Mouse (Mus musculus): ENCODE data around the gene Smyd4. TPM values are rescaled to one million over a fixed set of nuclear protein-coding genes. Genes with fewer than 3 reads are reported as not detected.

The Smyd4 gene
- polyA plus RNA-seq, 1 experiment = 7.3 TPM

DNA sequence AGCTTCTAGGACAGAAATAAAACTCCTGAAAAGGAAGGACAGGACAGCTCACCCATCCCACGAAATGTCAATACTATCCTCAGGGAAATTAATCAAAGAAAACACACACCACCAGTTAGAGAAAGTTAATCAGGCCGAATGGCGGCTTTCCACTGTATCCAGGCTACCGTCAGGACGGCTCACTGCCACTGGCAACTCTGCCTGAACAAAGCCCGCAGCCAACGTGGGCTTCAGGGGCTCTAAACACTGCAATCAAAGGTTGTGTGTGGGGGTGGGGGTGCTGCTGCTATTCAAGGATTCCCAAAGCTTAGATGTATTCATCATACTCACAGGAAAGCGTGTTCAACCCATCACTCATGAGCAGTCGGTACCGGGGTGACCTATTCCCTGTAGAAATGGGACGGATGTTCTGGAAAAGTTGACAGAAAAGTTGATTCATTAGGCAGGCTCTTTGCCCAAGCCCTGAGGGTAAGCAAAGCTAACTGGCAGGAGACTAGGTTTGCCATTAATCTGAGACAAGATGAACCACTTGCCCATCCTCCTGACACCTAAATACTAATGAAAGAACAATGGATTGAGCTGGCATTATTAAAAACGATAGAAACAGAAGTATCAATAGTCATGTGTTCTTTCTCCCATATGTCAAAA is 7.4 kb upstream of the Smyd4 start:
- Histone ChIP-seq H3K4me3 (ENCODE audit: insufficient read depth, low read length) (no peak overlapping the region), H3K4me1 (ENCODE audit: control insufficient read depth, insufficient read depth, low read length) (no peaks in the 10 kb centered on the region), H3K27ac (ENCODE audit: insufficient read depth, low read length) (no peak overlapping the region)
- TF ChIP-seq POLR2A (IDR thresholded peaks at IDR 0.05; ENCODE audit: low read depth, low read length) (no peak), CTCF (IDR thresholded peaks at IDR 0.05; ENCODE audit: borderline replicate concordance, insufficient read depth, low read length) (no peak)

DNA sequence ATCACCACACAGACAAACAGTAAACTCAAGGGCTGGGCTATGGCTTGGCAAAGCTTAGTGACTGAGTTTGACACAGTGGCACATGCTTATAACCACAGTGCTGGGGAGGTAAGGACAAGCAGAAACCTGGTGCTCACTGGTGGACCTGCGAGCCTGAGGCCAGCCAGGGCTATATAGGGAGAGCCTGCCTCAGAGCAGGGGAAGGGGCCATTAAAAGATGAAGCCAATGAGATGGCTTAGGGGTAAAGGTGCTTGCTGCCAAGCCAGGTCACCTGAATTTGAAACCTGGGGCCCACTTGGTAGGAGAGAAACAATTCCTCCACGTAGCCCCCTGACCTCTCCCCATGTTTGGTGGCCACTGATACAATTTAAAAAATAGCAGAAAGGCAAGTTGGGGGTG is 5.1 kb upstream of the Smyd4 start:
- Histone ChIP-seq H3K4me1 (ENCODE audit: control insufficient read depth, insufficient read depth, low read length) (no peaks in the 10 kb centered on the region), H3K4me3 (ENCODE audit: insufficient read depth, low read length) (no peak overlapping the region), H3K27ac (ENCODE audit: insufficient read depth, low read length) (no peak overlapping the region)
- TF ChIP-seq CTCF (IDR thresholded peaks at IDR 0.05; ENCODE audit: borderline replicate concordance, insufficient read depth, low read length) (no peak), POLR2A (IDR thresholded peaks at IDR 0.05; ENCODE audit: low read depth, low read length) (no peak)

DNA sequence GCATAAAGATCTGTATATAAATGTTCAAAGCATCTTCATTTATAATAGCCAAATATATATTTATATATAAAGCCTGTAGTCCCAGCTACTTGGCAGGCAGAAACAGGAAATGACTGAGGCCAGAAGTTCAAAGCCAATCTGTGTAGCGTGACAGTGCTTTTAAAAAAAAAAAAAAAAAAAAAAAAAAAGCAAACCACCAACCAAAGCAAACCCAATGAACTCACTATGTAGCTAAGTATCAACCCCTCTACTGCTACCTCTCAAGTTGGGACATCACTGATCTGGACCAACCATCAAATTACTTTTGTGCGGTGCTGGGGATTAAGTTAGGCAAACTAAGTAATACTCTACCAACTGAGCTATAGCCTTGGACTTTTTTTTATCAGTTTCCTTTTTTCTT is 4.1 kb upstream of the Smyd4 start:
- Histone ChIP-seq H3K4me3 (ENCODE audit: insufficient read depth, low read length) (no peak overlapping the region), H3K27ac (ENCODE audit: insufficient read depth, low read length) (no peak overlapping the region), H3K4me1 (ENCODE audit: control insufficient read depth, insufficient read depth, low read length) (no peaks in the 10 kb centered on the region)
- TF ChIP-seq CTCF (IDR thresholded peaks at IDR 0.05; ENCODE audit: borderline replicate concordance, insufficient read depth, low read length) (no peak), POLR2A (IDR thresholded peaks at IDR 0.05; ENCODE audit: low read depth, low read length) (no peak)

DNA sequence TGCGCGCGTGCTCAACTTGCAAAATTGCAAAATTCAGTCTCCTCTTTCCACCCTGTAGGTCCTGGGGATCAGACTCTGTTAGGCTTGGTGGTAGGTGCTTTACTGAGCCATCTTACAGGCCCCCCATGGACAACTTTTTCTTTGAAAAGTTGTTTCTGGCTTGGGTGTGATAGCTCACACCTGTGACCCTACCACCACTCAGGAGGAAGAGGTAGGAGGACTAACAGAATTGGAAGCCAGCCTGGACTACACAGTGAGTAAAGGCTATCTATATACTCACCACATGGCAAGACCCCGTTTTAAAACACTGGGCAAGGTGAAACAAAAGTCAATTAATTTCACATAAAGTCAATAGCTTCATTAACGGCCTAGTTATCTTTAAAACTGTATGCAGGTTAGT is 3.5 kb upstream of the Smyd4 start:
- Histone ChIP-seq H3K27ac (ENCODE audit: insufficient read depth, low read length) (no peak overlapping the region), H3K4me3 (ENCODE audit: insufficient read depth, low read length) (no peak overlapping the region), H3K4me1 (ENCODE audit: control insufficient read depth, insufficient read depth, low read length) (no peaks in the 10 kb centered on the region)
- TF ChIP-seq POLR2A (IDR thresholded peaks at IDR 0.05; ENCODE audit: low read depth, low read length) = no peak
- TF ChIP-seq CTCF (IDR thresholded peaks at IDR 0.05; ENCODE audit: borderline replicate concordance, insufficient read depth, low read length) = no peak

DNA sequence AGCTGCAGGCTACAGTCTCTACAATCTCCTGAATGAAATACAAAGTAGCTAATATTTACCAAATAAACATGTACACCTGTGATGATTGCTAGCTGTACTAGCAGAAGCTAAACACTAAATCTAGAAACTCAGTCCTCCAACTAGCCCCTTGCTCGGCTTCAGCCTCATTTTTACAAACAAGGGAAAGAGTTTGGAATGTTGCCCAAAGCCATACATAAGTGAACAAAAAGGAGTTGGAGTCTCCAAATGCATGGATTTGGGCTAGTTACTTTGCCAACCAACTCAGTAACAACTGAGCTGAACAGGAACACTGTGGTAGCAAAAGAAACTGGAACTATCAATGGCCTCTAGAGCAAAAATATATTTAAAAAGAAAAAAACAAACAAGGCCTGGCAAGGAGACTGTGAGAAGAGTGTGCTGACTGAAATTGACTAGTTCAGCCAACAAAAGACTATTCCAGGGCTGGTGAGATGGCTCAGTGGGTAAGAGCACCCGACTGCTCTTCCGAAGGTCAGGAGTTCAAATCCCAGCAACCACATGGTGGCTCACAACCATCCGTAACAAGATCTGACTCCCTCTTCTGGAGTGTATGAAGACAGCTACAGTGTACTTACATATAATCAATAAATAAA is 1.6 kb upstream of the Smyd4 start:
- TF ChIP-seq POLR2A (IDR thresholded peaks at IDR 0.05; ENCODE audit: low read depth, low read length) = no peak
- TF ChIP-seq CTCF (IDR thresholded peaks at IDR 0.05; ENCODE audit: borderline replicate concordance, insufficient read depth, low read length) = no peak
- H3K4me1 ChIP-seq (ENCODE audit: control insufficient read depth, insufficient read depth, low read length) = no peaks in the 10 kb centered on the region
- no peak overlapping the region for H3K27ac ChIP-seq (ENCODE audit: insufficient read depth, low read length)
- H3K4me3 ChIP-seq (ENCODE audit: insufficient read depth, low read length) = peak overlapping the region; percentile 22; the same call in 1 of the 2 replicates

DNA sequence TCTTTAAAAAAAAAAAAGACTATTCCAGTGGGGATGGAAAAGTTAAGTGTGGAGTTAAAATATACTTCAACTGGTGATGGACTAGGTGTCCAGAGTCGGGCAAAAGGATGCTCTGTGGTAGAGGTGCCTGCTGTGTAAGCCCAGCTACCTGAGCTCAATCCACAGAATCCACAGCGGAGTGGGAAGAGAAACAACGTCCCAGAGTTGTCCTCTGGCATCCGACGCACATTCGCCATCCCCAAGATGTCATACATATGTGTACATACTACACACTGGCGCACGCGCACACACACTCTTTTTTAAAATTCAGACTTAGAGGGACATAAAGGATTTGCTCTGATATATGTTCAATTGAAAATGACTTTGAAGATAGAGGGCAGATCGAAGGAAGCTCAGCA is 1.0 kb upstream of the Smyd4 start:
- Histone ChIP-seq H3K27ac (ENCODE audit: insufficient read depth, low read length) (no peak overlapping the region), H3K4me1 (ENCODE audit: control insufficient read depth, insufficient read depth, low read length) (no peaks in the 10 kb centered on the region), H3K4me3 (ENCODE audit: insufficient read depth, low read length) (peak overlapping the region; percentile 85)
- no peak for TF ChIP-seq CTCF (IDR thresholded peaks at IDR 0.05; ENCODE audit: borderline replicate concordance, insufficient read depth, low read length)
- TF ChIP-seq POLR2A (IDR thresholded peaks at IDR 0.05; ENCODE audit: low read depth, low read length) = no peak

DNA sequence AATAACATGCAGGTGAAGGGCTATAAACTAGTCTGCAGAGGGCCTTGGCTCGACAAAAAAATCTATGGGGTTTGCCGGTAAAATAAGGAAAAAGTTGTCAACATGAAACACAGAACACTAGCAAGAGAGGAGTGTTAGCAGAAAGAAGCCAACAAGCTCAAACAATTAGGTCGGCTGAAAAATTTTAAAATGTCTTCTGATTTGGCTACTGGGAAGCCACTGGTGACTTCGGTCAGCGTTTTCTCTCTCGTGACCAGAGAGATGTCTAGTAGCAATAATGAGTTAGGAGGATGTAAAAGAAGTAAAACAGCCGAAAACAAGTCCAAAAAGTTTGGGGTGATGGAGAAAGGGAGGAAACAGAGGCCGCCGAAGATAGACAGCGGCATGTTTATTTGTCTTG is 637 bp upstream of the Smyd4 start:
- Histone ChIP-seq H3K27ac (ENCODE audit: insufficient read depth, low read length) (no peak overlapping the region), H3K4me3 (ENCODE audit: insufficient read depth, low read length) (peak overlapping the region; percentile 85), H3K4me1 (ENCODE audit: control insufficient read depth, insufficient read depth, low read length) (no peaks in the 10 kb centered on the region)
- TF ChIP-seq POLR2A (IDR thresholded peaks at IDR 0.05; ENCODE audit: low read depth, low read length) (no peak), CTCF (IDR thresholded peaks at IDR 0.05; ENCODE audit: borderline replicate concordance, insufficient read depth, low read length) (no peak)

DNA sequence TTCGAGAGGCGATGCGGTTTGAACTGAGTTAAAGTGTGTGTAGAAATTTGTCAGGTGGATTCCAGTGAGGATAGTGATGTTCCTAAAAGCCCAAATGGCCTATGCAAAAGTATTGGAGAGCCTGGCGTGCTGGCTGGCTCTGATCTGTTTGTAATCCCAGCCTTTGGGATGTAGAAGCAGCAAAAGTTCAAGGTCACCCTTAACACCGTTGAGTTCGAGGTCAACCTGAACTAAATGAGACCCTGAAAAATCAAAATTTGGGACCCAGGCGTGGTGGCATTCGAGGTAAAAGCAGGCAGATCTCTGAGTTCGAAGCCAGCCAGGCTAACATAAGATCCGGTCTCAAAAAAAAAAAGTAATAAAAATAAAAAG is 643 bp downstream of the Smyd4 start:
- TF ChIP-seq POLR2A (IDR thresholded peaks at IDR 0.05; ENCODE audit: low read depth, low read length) (no peak), CTCF (IDR thresholded peaks at IDR 0.05; ENCODE audit: borderline replicate concordance, insufficient read depth, low read length) (no peak)
- H3K4me3 ChIP-seq (ENCODE audit: insufficient read depth, low read length) = peak overlapping the region; percentile 64
- no peak overlapping the region for H3K27ac ChIP-seq (ENCODE audit: insufficient read depth, low read length)
- H3K4me1 ChIP-seq (ENCODE audit: control insufficient read depth, insufficient read depth, low read length) = no peaks in the 10 kb centered on the region

DNA sequence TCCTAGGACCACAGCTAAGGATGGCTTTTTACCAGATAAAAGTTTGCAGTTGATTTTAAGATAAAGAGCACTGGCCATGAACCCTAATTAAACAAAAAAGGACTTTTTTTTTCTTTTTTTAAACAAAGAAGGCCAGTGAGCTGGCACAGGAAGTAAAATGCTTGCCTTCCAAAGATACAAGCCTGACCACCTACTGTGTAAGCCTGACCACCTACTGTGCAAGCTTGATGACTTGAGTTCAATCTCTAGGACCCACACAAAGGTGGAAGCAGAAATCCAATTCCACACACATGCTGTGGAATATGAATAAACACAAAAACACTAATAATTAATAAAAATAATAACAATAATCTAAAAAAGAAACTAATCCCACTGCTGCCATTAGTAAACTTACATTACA is 3.0 kb downstream of the Smyd4 start:
- no peak overlapping the region for H3K27ac ChIP-seq (ENCODE audit: insufficient read depth, low read length)
- no peak overlapping the region for H3K4me3 ChIP-seq (ENCODE audit: insufficient read depth, low read length)
- TF ChIP-seq CTCF (IDR thresholded peaks at IDR 0.05; ENCODE audit: borderline replicate concordance, insufficient read depth, low read length) (no peak), POLR2A (IDR thresholded peaks at IDR 0.05; ENCODE audit: low read depth, low read length) (no peak)
- H3K4me1 ChIP-seq (ENCODE audit: control insufficient read depth, insufficient read depth, low read length) = no peaks in the 10 kb centered on the region

DNA sequence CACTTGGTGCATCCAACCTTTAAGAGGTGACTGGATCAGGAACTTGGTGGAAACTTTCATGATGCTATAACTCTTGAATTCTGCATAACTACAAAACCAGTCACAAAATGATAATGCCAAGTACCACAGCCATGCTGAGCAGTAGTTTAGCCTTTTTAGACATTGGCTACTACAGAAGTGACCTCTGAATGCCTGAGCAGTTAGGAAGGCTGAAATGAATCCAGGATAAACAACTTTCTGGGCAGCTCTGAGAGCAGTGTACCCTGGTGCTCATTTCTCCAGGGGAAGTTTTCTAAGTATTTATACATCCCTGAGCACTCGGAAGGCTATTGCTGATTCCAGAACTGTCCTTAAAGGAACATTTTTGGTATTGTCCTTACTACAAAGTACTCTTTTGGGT is 7.2 kb downstream of the Smyd4 start:
- Histone ChIP-seq H3K27ac (ENCODE audit: insufficient read depth, low read length) (peak overlapping the region; percentile 36; the same call in 1 of the 2 replicates), H3K4me1 (ENCODE audit: control insufficient read depth, insufficient read depth, low read length) (no peaks in the 10 kb centered on the region), H3K4me3 (ENCODE audit: insufficient read depth, low read length) (no peak overlapping the region)
- TF ChIP-seq CTCF (IDR thresholded peaks at IDR 0.05; ENCODE audit: borderline replicate concordance, insufficient read depth, low read length) = no peak
- no peak for TF ChIP-seq POLR2A (IDR thresholded peaks at IDR 0.05; ENCODE audit: low read depth, low read length)
